Comparison of ENCODE assay signal across 18 mouse cellular contexts in genomic region chr15:9577303-9577702, GRCm38 (mm10). TPM values are rescaled to one million over a fixed set of nuclear protein-coding genes. Genes with fewer than 3 reads are reported as not detected.
DNase-seq lines count a peak whose midpoint lies in the region; ATAC-seq and TF ChIP-seq lines count a peak whose summit lies in the region.
"Had no signal": no experiment of that assay in that cellular context is flagged by ENCODE, and none has a peak within 500 bp of the region (broad histone marks: within the 10 kb centered on the region; RNA-seq: fewer than 3 reads in every experiment).

No protein-coding gene starts in this region.

- no peak overlapping the region for H3K27ac ChIP-seq in layer of hippocampus, adult 2 months
- H3K27ac ChIP-seq: embryonic facial prominence, embryonic 15.5 days; heart, embryonic 15.5 days; hindbrain, embryonic 13.5 days; limb, embryonic 13.5 days had no signal

- TF ChIP-seq CTCF in layer of hippocampus, adult 2 months (conservative IDR thresholded peaks at IDR 0.05) = peak; percentile 64

- no peak for DNase-seq in layer of hippocampus, adult 2 months (ENCODE audit: low spot score in 2 of 2)
- DNase-seq in layer of hippocampus, adult 9-10 months (ENCODE audit: low spot score) = no peak
- peak; percentile 65 for DNase-seq in CD4-positive helper T cell, adult 2 months (ENCODE audit: low read depth, low spot score)
- no peak for DNase-seq in heart, postnatal 4 days
- DNase-seq in frontal cortex, adult 2 months (ENCODE audit: extremely low spot score in 1 of 2, low spot score in 1 of 2) = no peak
- DNase-seq: cerebellum, adult 11-12 months; layer of hippocampus, postnatal 36 days; lung, embryonic 14.5 days; right cerebral cortex, adult 18-20 months; spleen, adult 18-20 months had no signal

- no peak overlapping the region for H3K4me3 ChIP-seq in layer of hippocampus, adult 2 months
- H3K4me3 ChIP-seq: embryonic facial prominence, embryonic 15.5 days; heart, embryonic 15.5 days; hindbrain, embryonic 13.5 days; limb, embryonic 13.5 days had no signal

- peak; percentile 32 for ATAC-seq in CD4-positive, CD25-positive, alpha-beta regulatory T cell, adult 4 months
- peak; percentile 37; the same call in 1 of the 2 replicates for ATAC-seq in megakaryocyte, adult 5-6 weeks (ENCODE audit: poor library complexity, severe bottlenecking)
- ATAC-seq: forebrain, embryonic 14.5 days had no signal

RNA-seq across cellular contexts. Expression of gene Il7r, which starts 47.3 kb away (rescaled TPM):
- total RNA-seq in layer of hippocampus, adult 2 months (2021) = under 1 TPM; 0.33 to 0.88 TPM
- polyA plus RNA-seq in CD4-positive, CD25-positive, alpha-beta regulatory T cell, adult 4 months (2017; shearing (Covaris generic)) = 100 to 1,000 TPM; 218 to 281 TPM
- total RNA-seq in megakaryocyte, adult 5-6 weeks (2015) = 3.8 and 5.0 TPM in 2 replicates
- 5.9 and 8.5 TPM in 2 replicates for total RNA-seq in megakaryocyte, adult 5-6 weeks (2017)
- under 1 TPM in 1 of 2 experiments, not detected in 1; 0.43 TPM for total RNA-seq in heart, postnatal 4 days (2021)
- 0.24 and 0.27 TPM in 2 replicates for polyA plus RNA-seq in frontal cortex, adult 2 months (2012; rRNA removed)
- total RNA-seq: ES-E14 had no signal
- polyA plus RNA-seq: hindbrain, embryonic 13.5 days had no signal
